Mouse (Mus musculus): Measurements from ENCODE around the gene Ppt2. TPM values are rescaled to one million over a fixed set of nuclear protein-coding genes. Genes with fewer than 3 reads are reported as not detected.

The Ppt2 gene
- polyA plus RNA-seq, 1 experiment from 2014 or later: 26.4 TPM

GRCm38 (mm10) chr17:34658591-34658990 lies 30.3 kb upstream of the Ppt2 start:
- Histone ChIP-seq H3K9me3 (ENCODE audit: control insufficient read depth, low read length) (no peaks in the 10 kb centered on the region), H3K27ac (ENCODE audit: low read depth, low read length) (no peak overlapping the region), H3K4me3 (ENCODE audit: low read depth, low read length) (no peak overlapping the region), H3K4me2 (no peak overlapping the region), H3K4me1 (ENCODE audit: control insufficient read depth, insufficient read depth, low read length) (peaks cover 3% of the 10 kb centered on the region; the same call in 1 of the 2 replicates), H3K9ac (ENCODE audit: low read length) (no peak overlapping the region), H3K36me3 (ENCODE audit: control insufficient read depth, insufficient read depth, low read length) (no peaks in the 10 kb centered on the region), H3K27me3 (ENCODE audit: control insufficient read depth, insufficient read depth, low read length) (no peaks in the 10 kb centered on the region; the same call in 1 of the 2 replicates)
- ATAC-seq (ENCODE audit: low FRiP score): no peak
- DNase-seq (ENCODE audit: low spot score, missing footprints): no peak
- 87% methylated on average over 3 of the region's 3 CpGs for WGBS

GRCm38 (mm10) chr17:34658145-34658544 lies 29.8 kb upstream of the Ppt2 start:
- Histone ChIP-seq H3K4me1 (ENCODE audit: control insufficient read depth, insufficient read depth, low read length) (peaks cover 3% of the 10 kb centered on the region; the same call in 1 of the 2 replicates), H3K27me3 (ENCODE audit: control insufficient read depth, insufficient read depth, low read length) (no peaks in the 10 kb centered on the region; the same call in 1 of the 2 replicates), H3K4me3 (ENCODE audit: low read depth, low read length) (no peak overlapping the region), H3K9ac (ENCODE audit: low read length) (no peak overlapping the region), H3K4me2 (no peak overlapping the region), H3K36me3 (ENCODE audit: control insufficient read depth, insufficient read depth, low read length) (peaks cover 1% of the 10 kb centered on the region), H3K9me3 (ENCODE audit: control insufficient read depth, low read length) (no peaks in the 10 kb centered on the region), H3K27ac (ENCODE audit: low read depth, low read length) (no peak overlapping the region)
- no peak for ATAC-seq (ENCODE audit: low FRiP score)
- no peak for DNase-seq (ENCODE audit: low spot score, missing footprints)
- WGBS: 79% methylated on average over 2 of the region's 2 CpGs

- WGBS: 51% methylated on average over 2 of the region's 2 CpGs
- H3K4me3 ChIP-seq (ENCODE audit: low read depth, low read length): no peak overlapping the region
- ATAC-seq (ENCODE audit: low FRiP score): no peak
Measured at GRCm38 (mm10) chr17:34657271-34657670, 29.0 kb upstream of the Ppt2 start.

GRCm38 (mm10) chr17:34656666-34657065 lies 28.4 kb upstream of the Ppt2 start:
- DNase-seq (ENCODE audit: low spot score, missing footprints) (no peak), ATAC-seq (ENCODE audit: low FRiP score) (no peak)
- no peaks in the 10 kb centered on the region for H3K9me3 ChIP-seq (ENCODE audit: control insufficient read depth, low read length)
- H3K4me2 ChIP-seq: no peak overlapping the region
- H3K27ac ChIP-seq (ENCODE audit: low read depth, low read length): no peak overlapping the region; the same call in 1 of the 2 replicates
- no peaks in the 10 kb centered on the region for H3K27me3 ChIP-seq (ENCODE audit: control insufficient read depth, insufficient read depth, low read length)
- WGBS: 38% methylated on average over 8 of the region's 8 CpGs
- H3K4me1 ChIP-seq (ENCODE audit: control insufficient read depth, insufficient read depth, low read length): peaks cover 3% of the 10 kb centered on the region; the same call in 1 of the 2 replicates
- H3K36me3 ChIP-seq (ENCODE audit: control insufficient read depth, insufficient read depth, low read length): peaks cover 4% of the 10 kb centered on the region
- no peak overlapping the region for H3K4me3 ChIP-seq (ENCODE audit: low read depth, low read length)
- H3K9ac ChIP-seq (ENCODE audit: low read length): no peak overlapping the region

More at GRCm38 (mm10) chr17:34657271-34657670, 29.0 kb upstream of the Ppt2 start:
- H3K36me3 ChIP-seq (ENCODE audit: control insufficient read depth, insufficient read depth, low read length): peaks cover 4% of the 10 kb centered on the region
- H3K4me2 ChIP-seq: no peak overlapping the region
- DNase-seq (ENCODE audit: low spot score, missing footprints): no peak
- H3K9me3 ChIP-seq (ENCODE audit: control insufficient read depth, low read length): no peaks in the 10 kb centered on the region
- H3K4me1 ChIP-seq (ENCODE audit: control insufficient read depth, insufficient read depth, low read length): peaks cover 3% of the 10 kb centered on the region; the same call in 1 of the 2 replicates
- no peaks in the 10 kb centered on the region for H3K27me3 ChIP-seq (ENCODE audit: control insufficient read depth, insufficient read depth, low read length)
- H3K27ac ChIP-seq (ENCODE audit: low read depth, low read length): no peak overlapping the region
- no peak overlapping the region for H3K9ac ChIP-seq (ENCODE audit: low read length)

- no peak for ATAC-seq (ENCODE audit: low FRiP score)
- H3K27ac ChIP-seq (ENCODE audit: low read depth, low read length): no peak overlapping the region
Measured at GRCm38 (mm10) chr17:34655581-34655991, 27.3 kb upstream of the Ppt2 start.

GRCm38 (mm10) chr17:34655160-34655559 lies 26.9 kb upstream of the Ppt2 start:
- no peak overlapping the region for H3K9ac ChIP-seq (ENCODE audit: low read length)
- H3K4me1 ChIP-seq (ENCODE audit: control insufficient read depth, insufficient read depth, low read length): 0 out of 2 replicates have a peak, but pooled peaks cover 3% of the 10 kb centered on the region
- no peak overlapping the region for H3K4me3 ChIP-seq (ENCODE audit: low read depth, low read length)
- no peak overlapping the region for H3K27ac ChIP-seq (ENCODE audit: low read depth, low read length)
- ATAC-seq (ENCODE audit: low FRiP score): no peak
- no peak overlapping the region for H3K4me2 ChIP-seq
- H3K36me3 ChIP-seq (ENCODE audit: control insufficient read depth, insufficient read depth, low read length): peaks cover 9% of the 10 kb centered on the region
- WGBS: 88% methylated on average over 7 of the region's 7 CpGs
- H3K27me3 ChIP-seq (ENCODE audit: control insufficient read depth, insufficient read depth, low read length): no peaks in the 10 kb centered on the region
- no peak for DNase-seq (ENCODE audit: low spot score, missing footprints)
- H3K9me3 ChIP-seq (ENCODE audit: control insufficient read depth, low read length): no peaks in the 10 kb centered on the region

More at GRCm38 (mm10) chr17:34655581-34655991, 27.3 kb upstream of the Ppt2 start:
- Histone ChIP-seq H3K9me3 (ENCODE audit: control insufficient read depth, low read length) (no peaks in the 10 kb centered on the region), H3K4me1 (ENCODE audit: control insufficient read depth, insufficient read depth, low read length) (0 out of 2 replicates have a peak, but pooled peaks cover 3% of the 10 kb centered on the region), H3K36me3 (ENCODE audit: control insufficient read depth, insufficient read depth, low read length) (peaks cover 9% of the 10 kb centered on the region), H3K9ac (ENCODE audit: low read length) (no peak overlapping the region), H3K4me3 (ENCODE audit: low read depth, low read length) (no peak overlapping the region), H3K4me2 (no peak overlapping the region), H3K27me3 (ENCODE audit: control insufficient read depth, insufficient read depth, low read length) (no peaks in the 10 kb centered on the region)
- no peak for DNase-seq (ENCODE audit: low spot score, missing footprints)
- 68% methylated on average over 4 of the region's 4 CpGs for WGBS

GRCm38 (mm10) chr17:34654392-34654791 lies 26.1 kb upstream of the Ppt2 start:
- Histone ChIP-seq H3K9me3 (ENCODE audit: control insufficient read depth, low read length) (no peaks in the 10 kb centered on the region), H3K36me3 (ENCODE audit: control insufficient read depth, insufficient read depth, low read length) (peaks cover 12% of the 10 kb centered on the region), H3K9ac (ENCODE audit: low read length) (no peak overlapping the region), H3K27me3 (ENCODE audit: control insufficient read depth, insufficient read depth, low read length) (no peaks in the 10 kb centered on the region), H3K4me2 (no peak overlapping the region), H3K4me1 (ENCODE audit: control insufficient read depth, insufficient read depth, low read length) (0 out of 2 replicates have a peak, but pooled peaks cover 3% of the 10 kb centered on the region), H3K4me3 (ENCODE audit: low read depth, low read length) (no peak overlapping the region), H3K27ac (ENCODE audit: low read depth, low read length) (no peak overlapping the region)
- WGBS: 91% methylated on average over 13 of the region's 13 CpGs
- ATAC-seq (ENCODE audit: low FRiP score): no peak
- no peak for DNase-seq (ENCODE audit: low spot score, missing footprints)

GRCm38 (mm10) chr17:34653746-34654285 lies 25.5 kb upstream of the Ppt2 start:
- H3K4me3 ChIP-seq (ENCODE audit: low read depth, low read length): no peak overlapping the region
- WGBS: 66% methylated on average over 9 of the region's 9 CpGs

GRCm38 (mm10) chr17:34652985-34653384 lies 24.7 kb upstream of the Ppt2 start:
- WGBS: 89% methylated on average over 8 of the region's 8 CpGs
- H3K9ac ChIP-seq (ENCODE audit: low read length): no peak overlapping the region

More at GRCm38 (mm10) chr17:34653746-34654285, 25.5 kb upstream of the Ppt2 start:
- Histone ChIP-seq H3K9ac (ENCODE audit: low read length) (no peak overlapping the region), H3K27me3 (ENCODE audit: control insufficient read depth, insufficient read depth, low read length) (no peaks in the 10 kb centered on the region), H3K4me2 (no peak overlapping the region), H3K27ac (ENCODE audit: low read depth, low read length) (no peak overlapping the region), H3K36me3 (ENCODE audit: control insufficient read depth, insufficient read depth, low read length) (peaks cover 14% of the 10 kb centered on the region), H3K9me3 (ENCODE audit: control insufficient read depth, low read length) (no peaks in the 10 kb centered on the region), H3K4me1 (ENCODE audit: control insufficient read depth, insufficient read depth, low read length) (0 out of 2 replicates have a peak, but pooled peaks cover 3% of the 10 kb centered on the region)
- DNase-seq (ENCODE audit: low spot score, missing footprints) (peak; percentile 94), ATAC-seq (ENCODE audit: low FRiP score) (no peak)

More at GRCm38 (mm10) chr17:34652985-34653384, 24.7 kb upstream of the Ppt2 start:
- no peaks in the 10 kb centered on the region for H3K9me3 ChIP-seq (ENCODE audit: control insufficient read depth, low read length)
- ATAC-seq (ENCODE audit: low FRiP score) (no peak), DNase-seq (ENCODE audit: low spot score, missing footprints) (no peak)
- H3K4me2 ChIP-seq: no peak overlapping the region
- no peak overlapping the region for H3K27ac ChIP-seq (ENCODE audit: low read depth, low read length)
- no peaks in the 10 kb centered on the region for H3K27me3 ChIP-seq (ENCODE audit: control insufficient read depth, insufficient read depth, low read length)
- H3K4me1 ChIP-seq (ENCODE audit: control insufficient read depth, insufficient read depth, low read length): peaks cover 8% of the 10 kb centered on the region
- peaks cover 14% of the 10 kb centered on the region for H3K36me3 ChIP-seq (ENCODE audit: control insufficient read depth, insufficient read depth, low read length)
- H3K4me3 ChIP-seq (ENCODE audit: low read depth, low read length): no peak overlapping the region

Data from midbrain, embryonic 11.5 days (tissue).